Mouse (Mus musculus): ENCODE results near the gene Atp2b2. TPM values are rescaled to one million over a fixed set of nuclear protein-coding genes. Genes with fewer than 3 reads are reported as not detected.

Atp2b2 gene
- total and polyA plus RNA-seq, 2 experiments from 2014 or later = 35.4 to 96.3 TPM

GRCm38 (mm10) chr6:114012834-114013233 is 29.6 kb downstream of the Atp2b2 start:
- no peaks in the 10 kb centered on the region for H3K36me3 ChIP-seq (ENCODE audit: insufficient read depth, low read length)
- no peak overlapping the region for H3K27ac ChIP-seq (ENCODE audit: low read depth, low read length)
- H3K4me2 ChIP-seq (ENCODE audit: low read depth, low read length, poor library complexity, severe bottlenecking) = no peak overlapping the region
- no peaks in the 10 kb centered on the region for H3K27me3 ChIP-seq (ENCODE audit: insufficient read depth, low read length)
- no peaks in the 10 kb centered on the region for H3K4me1 ChIP-seq (ENCODE audit: insufficient read depth, low read length)
- DNase-seq (ENCODE audit: low spot score) (no peak), ATAC-seq (ENCODE audit: low FRiP score) (no peak)
- no peak overlapping the region; the same call in 1 of the 2 replicates for H3K9ac ChIP-seq (replicated peaks; ENCODE audit: low read length, poor library complexity, severe bottlenecking)
- 28% methylated on average over 9 of the region's 9 CpGs for WGBS
- H3K4me3 ChIP-seq (ENCODE audit: low read depth, low read length) = no peak overlapping the region
- no peaks in the 10 kb centered on the region for H3K9me3 ChIP-seq (ENCODE audit: low read length)
- TF ChIP-seq CTCF (IDR thresholded peaks at IDR 0.05) = no peak

GRCm38 (mm10) chr6:114011976-114012375 is 30.4 kb downstream of the Atp2b2 start:
- Histone ChIP-seq H3K4me3 (ENCODE audit: low read depth, low read length) (no peak overlapping the region), H3K4me2 (ENCODE audit: low read depth, low read length, poor library complexity, severe bottlenecking) (no peak overlapping the region), H3K36me3 (ENCODE audit: insufficient read depth, low read length) (no peaks in the 10 kb centered on the region), H3K27me3 (ENCODE audit: insufficient read depth, low read length) (no peaks in the 10 kb centered on the region), H3K4me1 (ENCODE audit: insufficient read depth, low read length) (no peaks in the 10 kb centered on the region), H3K9ac (replicated peaks; ENCODE audit: low read length, poor library complexity, severe bottlenecking) (no peak overlapping the region), H3K27ac (ENCODE audit: low read depth, low read length) (no peak overlapping the region), H3K9me3 (ENCODE audit: low read length) (no peaks in the 10 kb centered on the region)
- DNase-seq (ENCODE audit: low spot score) = no peak
- ATAC-seq (ENCODE audit: low FRiP score) = no peak
- TF ChIP-seq CTCF (IDR thresholded peaks at IDR 0.05) = no peak
- 89% methylated on average over 6 of the region's 6 CpGs for WGBS

GRCm38 (mm10) chr6:114003796-114004195 is 38.6 kb downstream of the Atp2b2 start:
- Histone ChIP-seq H3K27me3 (ENCODE audit: insufficient read depth, low read length) (no peaks in the 10 kb centered on the region), H3K9ac (replicated peaks; ENCODE audit: low read length, poor library complexity, severe bottlenecking) (no peak overlapping the region), H3K4me2 (ENCODE audit: low read depth, low read length, poor library complexity, severe bottlenecking) (no peak overlapping the region), H3K27ac (ENCODE audit: low read depth, low read length) (no peak overlapping the region), H3K4me1 (ENCODE audit: insufficient read depth, low read length) (no peaks in the 10 kb centered on the region), H3K36me3 (ENCODE audit: insufficient read depth, low read length) (no peaks in the 10 kb centered on the region), H3K4me3 (ENCODE audit: low read depth, low read length) (no peak overlapping the region), H3K9me3 (ENCODE audit: low read length) (no peaks in the 10 kb centered on the region)
- ATAC-seq (ENCODE audit: low FRiP score) (no peak), DNase-seq (ENCODE audit: low spot score) (no peak)
- TF ChIP-seq CTCF (IDR thresholded peaks at IDR 0.05) = no peak
- 76% methylated on average over 3 of the region's 3 CpGs for WGBS

GRCm38 (mm10) chr6:114000928-114001327 is 41.5 kb downstream of the Atp2b2 start:
- no peak overlapping the region for H3K9ac ChIP-seq (replicated peaks; ENCODE audit: low read length, poor library complexity, severe bottlenecking)
- no peak overlapping the region for H3K27ac ChIP-seq (ENCODE audit: low read depth, low read length)
- H3K4me3 ChIP-seq (ENCODE audit: low read depth, low read length) = no peak overlapping the region
- H3K4me2 ChIP-seq (ENCODE audit: low read depth, low read length, poor library complexity, severe bottlenecking) = no peak overlapping the region
- no peak for ATAC-seq (ENCODE audit: low FRiP score)
- no peak for TF ChIP-seq CTCF (IDR thresholded peaks at IDR 0.05)
- DNase-seq (ENCODE audit: low spot score) = no peak
- no peaks in the 10 kb centered on the region for H3K36me3 ChIP-seq (ENCODE audit: insufficient read depth, low read length)
- no peaks in the 10 kb centered on the region for H3K27me3 ChIP-seq (ENCODE audit: insufficient read depth, low read length)
- H3K9me3 ChIP-seq (ENCODE audit: low read length) = no peaks in the 10 kb centered on the region
- 85% methylated on average over 6 of the region's 6 CpGs for WGBS
- H3K4me1 ChIP-seq (ENCODE audit: insufficient read depth, low read length) = no peaks in the 10 kb centered on the region

- DNase-seq (ENCODE audit: low spot score) = no peak
- H3K27me3 ChIP-seq (ENCODE audit: insufficient read depth, low read length) = no peaks in the 10 kb centered on the region
Observed at GRCm38 (mm10) chr6:114000304-114000703, 42.1 kb downstream of the Atp2b2 start.

GRCm38 (mm10) chr6:113998413-113998812 is 44.0 kb downstream of the Atp2b2 start:
- Histone ChIP-seq H3K4me2 (ENCODE audit: low read depth, low read length, poor library complexity, severe bottlenecking) (no peak overlapping the region), H3K4me3 (ENCODE audit: low read depth, low read length) (no peak overlapping the region), H3K27me3 (ENCODE audit: insufficient read depth, low read length) (no peaks in the 10 kb centered on the region), H3K9me3 (ENCODE audit: low read length) (no peaks in the 10 kb centered on the region), H3K36me3 (ENCODE audit: insufficient read depth, low read length) (no peaks in the 10 kb centered on the region), H3K27ac (ENCODE audit: low read depth, low read length) (no peak overlapping the region), H3K4me1 (ENCODE audit: insufficient read depth, low read length) (no peaks in the 10 kb centered on the region), H3K9ac (replicated peaks; ENCODE audit: low read length, poor library complexity, severe bottlenecking) (no peak overlapping the region)
- WGBS = 81% methylated on average over 2 of the region's 2 CpGs
- DNase-seq (ENCODE audit: low spot score) (no peak), ATAC-seq (ENCODE audit: low FRiP score) (no peak)
- no peak for TF ChIP-seq CTCF (IDR thresholded peaks at IDR 0.05)

More at GRCm38 (mm10) chr6:114000304-114000703, 42.1 kb downstream of the Atp2b2 start:
- Histone ChIP-seq H3K9me3 (ENCODE audit: low read length) (no peaks in the 10 kb centered on the region), H3K4me3 (ENCODE audit: low read depth, low read length) (no peak overlapping the region), H3K36me3 (ENCODE audit: insufficient read depth, low read length) (no peaks in the 10 kb centered on the region), H3K27ac (ENCODE audit: low read depth, low read length) (no peak overlapping the region), H3K9ac (replicated peaks; ENCODE audit: low read length, poor library complexity, severe bottlenecking) (no peak overlapping the region), H3K4me2 (ENCODE audit: low read depth, low read length, poor library complexity, severe bottlenecking) (no peak overlapping the region), H3K4me1 (ENCODE audit: insufficient read depth, low read length) (no peaks in the 10 kb centered on the region)
- TF ChIP-seq CTCF (IDR thresholded peaks at IDR 0.05) = no peak
- 55% methylated on average over 7 of the region's 7 CpGs for WGBS
- ATAC-seq (ENCODE audit: low FRiP score) = no peak

Measured in midbrain, postnatal 0 days (tissue).